Mouse (Mus musculus): ENCODE measurements at regions not wholly inside any gene's neighbourhood (a gene's known extent, or its start where the extent isn't known, plus 50 kb on each side); places are given as distances from the start of the nearest gene placed in this dataset.

GRCm38 (mm10) chr17:47138174-47138573 is 127.8 kb upstream of the Ubr2 start:
- Histone ChIP-seq H3K4me3 (ENCODE audit: low read depth, low read length) (no peak overlapping the region), H3K4me1 (ENCODE audit: insufficient read depth, low read depth, low read length) (no peaks in the 10 kb centered on the region), H3K27me3 (ENCODE audit: insufficient read depth, low read length) (peaks cover 34% of the 10 kb centered on the region), H3K9me3 (replicated peaks) (no peaks in the 10 kb centered on the region), H3K36me3 (replicated peaks) (no peaks in the 10 kb centered on the region)
- TF ChIP-seq GATA1 (IDR thresholded peaks at IDR 0.05; ENCODE audit: borderline replicate concordance, low read length) (no peak), CTCF (IDR thresholded peaks at IDR 0.05; ENCODE audit: low read depth, low read length) (no peak), GATA2 (IDR thresholded peaks at IDR 0.05; ENCODE audit: borderline replicate concordance, low read depth, low read length) (no peak), TAL1 (conservative IDR thresholded peaks at IDR 0.05; ENCODE audit: low read depth, low read length) (no peak), POLR2AphosphoS5 (IDR thresholded peaks at IDR 0.05; ENCODE audit: insufficient replicate concordance, low read depth, low read length) (no peak)
- ATAC-seq (ENCODE audit: extremely low read depth, insufficient number of reproducible peaks, low FRiP score, poor library complexity, severe bottlenecking) (no peak), DNase-seq (ENCODE audit: low spot score) (no peak)

- TF ChIP-seq GATA2 (IDR thresholded peaks at IDR 0.05; ENCODE audit: borderline replicate concordance, low read depth, low read length) (no peak), CTCF (IDR thresholded peaks at IDR 0.05; ENCODE audit: low read depth, low read length) (no peak), POLR2AphosphoS5 (IDR thresholded peaks at IDR 0.05; ENCODE audit: insufficient replicate concordance, low read depth, low read length) (no peak), GATA1 (IDR thresholded peaks at IDR 0.05; ENCODE audit: borderline replicate concordance, low read length) (no peak), TAL1 (conservative IDR thresholded peaks at IDR 0.05; ENCODE audit: low read depth, low read length) (no peak)
- no peaks in the 10 kb centered on the region for H3K36me3 ChIP-seq (replicated peaks)
- H3K9me3 ChIP-seq (replicated peaks): no peaks in the 10 kb centered on the region
- no peak for DNase-seq (ENCODE audit: low spot score)
- ATAC-seq (ENCODE audit: extremely low read depth, insufficient number of reproducible peaks, low FRiP score, poor library complexity, severe bottlenecking): no peak
- H3K4me3 ChIP-seq (ENCODE audit: low read depth, low read length): no peak overlapping the region
- H3K27me3 ChIP-seq (ENCODE audit: insufficient read depth, low read length): peaks cover 13% of the 10 kb centered on the region; the same call in 1 of the 2 replicates
- no peaks in the 10 kb centered on the region for H3K4me1 ChIP-seq (ENCODE audit: insufficient read depth, low read depth, low read length)
These were observed 125.0 kb upstream of the Ubr2 start for GRCm38 (mm10) chr17:47135391-47135790.

- DNase-seq (ENCODE audit: low spot score): no peak
- ATAC-seq (ENCODE audit: extremely low read depth, insufficient number of reproducible peaks, low FRiP score, poor library complexity, severe bottlenecking): no peak
- TF ChIP-seq POLR2AphosphoS5 (IDR thresholded peaks at IDR 0.05; ENCODE audit: insufficient replicate concordance, low read depth, low read length) (no peak), GATA2 (IDR thresholded peaks at IDR 0.05; ENCODE audit: borderline replicate concordance, low read depth, low read length) (no peak), GATA1 (IDR thresholded peaks at IDR 0.05; ENCODE audit: borderline replicate concordance, low read length) (no peak), CTCF (IDR thresholded peaks at IDR 0.05; ENCODE audit: low read depth, low read length) (no peak)
- Histone ChIP-seq H3K9me3 (replicated peaks) (no peaks in the 10 kb centered on the region), H3K4me3 (ENCODE audit: low read depth, low read length) (no peak overlapping the region), H3K36me3 (replicated peaks) (no peaks in the 10 kb centered on the region), H3K4me1 (ENCODE audit: insufficient read depth, low read depth, low read length) (no peaks in the 10 kb centered on the region), H3K27me3 (ENCODE audit: insufficient read depth, low read length) (no peaks in the 10 kb centered on the region; the same call in 1 of the 2 replicates)
These were observed 123.4 kb upstream of the Ubr2 start for GRCm38 (mm10) chr17:47133785-47134184.

- Histone ChIP-seq H3K4me1 (ENCODE audit: insufficient read depth, low read depth, low read length) (no peaks in the 10 kb centered on the region), H3K9me3 (replicated peaks) (no peaks in the 10 kb centered on the region), H3K4me3 (ENCODE audit: low read depth, low read length) (no peak overlapping the region), H3K27me3 (ENCODE audit: insufficient read depth, low read length) (no peaks in the 10 kb centered on the region), H3K36me3 (replicated peaks) (no peaks in the 10 kb centered on the region)
- no peak for ATAC-seq (ENCODE audit: extremely low read depth, insufficient number of reproducible peaks, low FRiP score, poor library complexity, severe bottlenecking)
- TF ChIP-seq GATA2 (IDR thresholded peaks at IDR 0.05; ENCODE audit: borderline replicate concordance, low read depth, low read length) (no peak), CTCF (IDR thresholded peaks at IDR 0.05; ENCODE audit: low read depth, low read length) (no peak), POLR2AphosphoS5 (IDR thresholded peaks at IDR 0.05; ENCODE audit: insufficient replicate concordance, low read depth, low read length) (no peak), TAL1 (conservative IDR thresholded peaks at IDR 0.05; ENCODE audit: low read depth, low read length) (no peak), GATA1 (IDR thresholded peaks at IDR 0.05; ENCODE audit: borderline replicate concordance, low read length) (no peak)
- no peak for DNase-seq (ENCODE audit: low spot score)
These were observed 117.2 kb upstream of the Ubr2 start for GRCm38 (mm10) chr17:47127571-47127970.

DNA sequence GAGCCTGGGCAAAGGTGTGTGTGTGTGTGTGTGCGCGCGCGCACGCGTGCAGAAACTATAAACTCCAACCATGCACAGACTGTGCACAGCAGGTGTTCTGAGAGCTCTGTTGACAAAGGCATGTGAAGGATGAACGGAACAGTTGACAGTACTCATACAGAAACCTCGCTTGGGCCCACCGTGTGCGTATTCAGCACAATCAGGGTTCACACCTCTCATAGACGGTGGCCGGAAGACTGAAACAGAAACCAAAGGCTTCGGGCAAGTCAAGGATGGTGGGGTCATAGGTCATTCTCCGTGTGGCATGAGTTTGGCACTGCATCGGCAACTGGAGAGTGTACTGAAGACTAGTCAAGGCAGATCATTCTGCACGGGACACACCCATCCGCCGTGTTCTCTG is 113.2 kb upstream of the Ubr2 start:
- H3K4me1 ChIP-seq (ENCODE audit: insufficient read depth, low read depth, low read length): no peaks in the 10 kb centered on the region
- no peaks in the 10 kb centered on the region for H3K36me3 ChIP-seq (replicated peaks)
- no peak overlapping the region for H3K4me3 ChIP-seq (ENCODE audit: low read depth, low read length)
- no peaks in the 10 kb centered on the region for H3K27me3 ChIP-seq (ENCODE audit: insufficient read depth, low read length)
- no peak for DNase-seq (ENCODE audit: low spot score)
- H3K9me3 ChIP-seq (replicated peaks): no peaks in the 10 kb centered on the region
- ATAC-seq (ENCODE audit: extremely low read depth, insufficient number of reproducible peaks, low FRiP score, poor library complexity, severe bottlenecking): no peak
- no peak for TF ChIP-seq POLR2AphosphoS5 (IDR thresholded peaks at IDR 0.05; ENCODE audit: insufficient replicate concordance, low read depth, low read length)
- no peak for TF ChIP-seq CTCF (IDR thresholded peaks at IDR 0.05; ENCODE audit: low read depth, low read length)
- TF ChIP-seq GATA2 (IDR thresholded peaks at IDR 0.05; ENCODE audit: borderline replicate concordance, low read depth, low read length): no peak
- TF ChIP-seq TAL1 (conservative IDR thresholded peaks at IDR 0.05; ENCODE audit: low read depth, low read length): no peak
- no peak for TF ChIP-seq GATA1 (IDR thresholded peaks at IDR 0.05; ENCODE audit: borderline replicate concordance, low read length)

DNA sequence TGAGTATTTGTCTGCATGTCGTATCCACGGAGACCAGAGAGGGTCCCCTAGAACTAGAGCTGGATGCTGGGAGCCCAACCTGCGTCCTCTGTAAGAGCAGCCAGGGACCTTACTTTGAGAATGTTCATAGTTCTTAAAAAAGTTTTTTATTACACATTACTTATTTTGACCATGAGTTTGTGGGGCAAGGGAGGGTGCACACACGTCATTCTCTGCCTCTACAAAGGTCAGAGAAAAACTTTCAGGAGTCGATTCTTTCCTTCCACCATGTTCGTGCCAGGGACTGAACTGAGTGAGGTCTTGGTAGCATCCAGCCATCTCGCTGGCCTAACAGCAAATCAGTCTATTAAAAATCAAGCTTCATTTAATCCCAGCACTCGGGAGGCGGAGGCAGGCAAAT is 111.9 kb upstream of the Ubr2 start:
- ATAC-seq (ENCODE audit: extremely low read depth, insufficient number of reproducible peaks, low FRiP score, poor library complexity, severe bottlenecking): no peak
- TF ChIP-seq POLR2AphosphoS5 (IDR thresholded peaks at IDR 0.05; ENCODE audit: insufficient replicate concordance, low read depth, low read length): no peak
- no peak for TF ChIP-seq GATA2 (IDR thresholded peaks at IDR 0.05; ENCODE audit: borderline replicate concordance, low read depth, low read length)
- TF ChIP-seq TAL1 (conservative IDR thresholded peaks at IDR 0.05; ENCODE audit: low read depth, low read length): no peak
- no peak for TF ChIP-seq CTCF (IDR thresholded peaks at IDR 0.05; ENCODE audit: low read depth, low read length)
- no peak for TF ChIP-seq GATA1 (IDR thresholded peaks at IDR 0.05; ENCODE audit: borderline replicate concordance, low read length)
- no peaks in the 10 kb centered on the region for H3K36me3 ChIP-seq (replicated peaks)
- no peaks in the 10 kb centered on the region for H3K27me3 ChIP-seq (ENCODE audit: insufficient read depth, low read length)
- no peak for DNase-seq (ENCODE audit: low spot score)
- no peak overlapping the region for H3K4me3 ChIP-seq (ENCODE audit: low read depth, low read length)
- no peaks in the 10 kb centered on the region for H3K4me1 ChIP-seq (ENCODE audit: insufficient read depth, low read depth, low read length)
- no peaks in the 10 kb centered on the region for H3K9me3 ChIP-seq (replicated peaks)
